Mouse (Mus musculus) layer of hippocampus, postnatal 10 days (tissue): ENCODE data around the gene 4930519P11Rik. TPM values are rescaled to one million over a fixed set of nuclear protein-coding genes. Genes with fewer than 3 reads are reported as not detected.

Experiments
- DNase-seq, 2 experiments: peaks; one replicate each; pipeline ENCODE4 v3.0.0; 2021; ENCODE audit warnings: low spot score in 2 of 2
- total RNA-seq, 2 experiments: library from RNA; stranded (reverse); gene quantifications; 2 replicates each; pipeline ENCODE4 v1.2.3; 2021

Gene 4930519P11Rik
- total RNA-seq, 2 experiments from 2014 or later: 0.76 TPM; not detected in 1

- DNase-seq: no peak
Observed at GRCm38 (mm10) chr2:154584931-154585601, 28.2 kb downstream of the 4930519P11Rik start.

GRCm38 (mm10) chr2:154583906-154584872 lies 29.0 kb downstream of the 4930519P11Rik start:
- peak; percentile 80 to 82 for DNase-seq

GRCm38 (mm10) chr2:154581421-154581820 lies 31.8 kb downstream of the 4930519P11Rik start:
- DNase-seq: no peak

- DNase-seq: no peak
Observed at GRCm38 (mm10) chr2:154580586-154580985, 32.7 kb downstream of the 4930519P11Rik start.

- no peak for DNase-seq
Observed at GRCm38 (mm10) chr2:154577744-154578067, 35.5 kb downstream of the 4930519P11Rik start.

GRCm38 (mm10) chr2:154576876-154577743 lies 36.1 kb downstream of the 4930519P11Rik start:
- DNase-seq: no peak

- DNase-seq: no peak
Observed at GRCm38 (mm10) chr2:154574271-154574670, 39.0 kb downstream of the 4930519P11Rik start.

GRCm38 (mm10) chr2:154572996-154573395 lies 40.2 kb downstream of the 4930519P11Rik start:
- DNase-seq: no peak

GRCm38 (mm10) chr2:154571976-154572375 lies 41.3 kb downstream of the 4930519P11Rik start:
- DNase-seq: no peak

- DNase-seq: no peak
Observed at GRCm38 (mm10) chr2:154571266-154571665, 42.0 kb downstream of the 4930519P11Rik start.

GRCm38 (mm10) chr2:154570666-154571065 lies 42.6 kb downstream of the 4930519P11Rik start:
- no peak for DNase-seq

- DNase-seq: peak; percentile 88 to 95
Observed at GRCm38 (mm10) chr2:154569836-154570286, 43.4 kb downstream of the 4930519P11Rik start, which contains the start of gene E2f1. Gene E2f1 (minus strand): TSS chr2:154569892.

- DNase-seq: peak; percentile 63 to 64
Observed at GRCm38 (mm10) chr2:154569071-154569748, 44.0 kb downstream of the 4930519P11Rik start.

GRCm38 (mm10) chr2:154568329-154569070 lies 44.7 kb downstream of the 4930519P11Rik start:
- DNase-seq: peak in 1 of 2 experiments; percentile 46

- DNase-seq: no peak
Observed at GRCm38 (mm10) chr2:154567766-154568165, 45.5 kb downstream of the 4930519P11Rik start.

GRCm38 (mm10) chr2:154566641-154567040 lies 46.6 kb downstream of the 4930519P11Rik start:
- no peak for DNase-seq

- DNase-seq: no peak
Observed at GRCm38 (mm10) chr2:154565562-154565961, 47.7 kb downstream of the 4930519P11Rik start.

GRCm38 (mm10) chr2:154563612-154564170 lies 49.5 kb downstream of the 4930519P11Rik start:
- no peak for DNase-seq
